Mouse (Mus musculus) thymus, postnatal 14 days (tissue): ENCODE measurements around the gene Fosl1.
"Not testable (repeated sequence)": the region's sequence is repeated elsewhere in the genome, so short reads cannot be mapped to it uniquely, and the experiment has no call there.

Experiments
- DNase-seq: peaks from one replicate; pipeline ENCODE4 v3.0.0; 2021

Fosl1 gene

DNA sequence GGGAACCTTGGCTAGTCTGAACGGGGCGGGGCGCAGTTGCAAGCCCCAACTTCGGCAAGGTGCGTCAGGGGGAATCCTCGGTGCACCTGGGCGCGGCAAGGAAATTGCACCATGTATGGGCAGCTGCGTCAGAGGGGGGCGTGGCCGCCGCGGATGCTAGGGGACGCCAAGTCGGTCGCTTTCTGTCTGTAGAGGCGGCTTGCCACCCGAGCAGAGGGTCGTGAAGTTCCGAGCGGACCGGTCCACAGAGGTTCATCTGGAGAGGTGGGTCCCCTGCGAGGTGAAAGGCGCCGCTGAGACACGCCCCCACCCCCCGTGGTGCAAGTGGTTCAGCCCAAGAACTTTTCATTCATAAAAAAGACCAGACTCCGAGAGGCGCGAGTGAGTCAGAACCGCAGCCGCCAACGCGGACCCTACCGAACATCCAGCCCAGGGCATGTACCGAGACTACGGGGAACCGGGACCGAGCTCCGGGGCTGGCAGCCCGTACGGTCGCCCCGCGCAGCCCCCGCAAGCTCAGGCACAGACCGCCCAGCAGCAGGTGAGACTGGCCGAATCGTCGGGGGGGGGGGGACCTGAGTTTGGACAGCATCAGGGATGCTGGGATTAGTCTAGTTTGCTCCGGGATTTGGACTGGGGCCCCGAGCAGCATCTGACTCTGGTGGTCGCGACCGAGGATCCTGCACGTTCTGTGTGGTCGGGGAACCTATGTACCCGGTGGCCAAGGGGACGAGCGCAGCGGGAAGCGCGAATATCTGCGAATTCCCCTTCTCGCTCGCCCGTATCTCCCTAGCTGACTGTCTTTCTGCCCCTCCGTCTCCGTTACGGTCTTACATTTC lies at the start of gene Fosl1:
Gene Fosl1 (plus strand): TSS at position 33 of the 839 bp plus-strand sequence.
- peak; percentile 90 for DNase-seq

DNA sequence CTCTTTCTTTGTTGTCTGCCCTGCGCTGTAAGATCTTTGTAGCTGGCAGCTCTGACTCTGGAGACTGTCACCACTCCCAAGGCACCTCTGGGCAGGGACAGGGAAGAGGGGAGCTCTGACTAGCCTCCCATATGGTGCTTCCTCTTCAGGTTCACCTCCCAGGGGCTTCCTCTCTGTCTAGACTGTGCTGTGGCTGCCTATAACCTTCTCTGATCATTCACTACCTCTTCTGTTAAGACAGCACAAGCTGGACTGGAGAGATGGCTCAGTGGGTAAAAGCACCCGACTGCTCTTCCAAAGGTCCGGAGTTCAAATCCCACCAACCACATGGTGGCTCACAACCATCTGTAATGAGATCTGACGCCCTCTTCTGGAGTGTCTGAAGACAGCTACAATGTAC lies 46.3 kb upstream of the Fosl1 start:
- not testable (repeated sequence) for DNase-seq

DNA sequence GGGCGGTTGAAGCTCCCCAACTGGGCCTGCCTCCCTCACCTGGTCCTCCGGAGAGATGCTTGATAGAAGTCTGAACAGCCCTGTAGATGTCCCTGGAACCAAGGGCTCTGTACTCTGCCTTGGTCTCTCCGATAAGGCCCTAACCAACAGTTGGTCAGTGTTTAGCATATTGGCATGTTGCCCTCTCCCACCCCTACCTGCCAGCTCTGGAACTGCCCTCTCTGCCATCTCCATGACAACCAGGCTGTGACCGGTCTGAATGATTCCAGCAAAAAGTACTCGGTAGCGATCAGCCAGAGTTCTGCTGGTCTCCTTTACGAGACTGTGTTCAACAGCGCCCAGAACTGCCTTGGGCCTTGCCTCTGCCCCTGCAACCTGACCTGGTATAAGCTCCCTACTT lies 45.1 kb upstream of the Fosl1 start, which contains the start of gene Tsga10ip:
Gene Tsga10ip (minus strand): TSS at position 234 of the 400 bp plus-strand sequence.
- no peak for DNase-seq

DNA sequence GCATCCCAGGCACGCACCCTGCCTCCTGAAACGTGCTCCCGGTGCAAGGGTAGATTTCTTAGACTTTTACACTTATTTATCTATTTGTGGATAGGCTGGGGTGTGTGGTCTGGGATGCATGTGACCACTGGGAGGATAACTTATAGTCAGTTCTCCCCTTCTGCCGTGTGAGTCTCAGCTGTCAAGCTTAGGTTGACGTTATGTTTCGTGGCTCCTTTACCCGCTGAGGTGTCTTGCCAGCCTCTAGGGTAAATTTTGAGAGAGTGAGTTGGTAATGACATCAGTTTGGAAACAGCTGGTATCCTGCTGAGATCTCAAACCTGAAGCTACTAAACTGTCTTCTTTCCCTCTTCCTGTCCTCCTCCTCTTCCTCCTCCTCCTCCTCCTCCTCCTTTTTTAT lies 41.4 kb upstream of the Fosl1 start:
- DNase-seq: peak; percentile 19

DNA sequence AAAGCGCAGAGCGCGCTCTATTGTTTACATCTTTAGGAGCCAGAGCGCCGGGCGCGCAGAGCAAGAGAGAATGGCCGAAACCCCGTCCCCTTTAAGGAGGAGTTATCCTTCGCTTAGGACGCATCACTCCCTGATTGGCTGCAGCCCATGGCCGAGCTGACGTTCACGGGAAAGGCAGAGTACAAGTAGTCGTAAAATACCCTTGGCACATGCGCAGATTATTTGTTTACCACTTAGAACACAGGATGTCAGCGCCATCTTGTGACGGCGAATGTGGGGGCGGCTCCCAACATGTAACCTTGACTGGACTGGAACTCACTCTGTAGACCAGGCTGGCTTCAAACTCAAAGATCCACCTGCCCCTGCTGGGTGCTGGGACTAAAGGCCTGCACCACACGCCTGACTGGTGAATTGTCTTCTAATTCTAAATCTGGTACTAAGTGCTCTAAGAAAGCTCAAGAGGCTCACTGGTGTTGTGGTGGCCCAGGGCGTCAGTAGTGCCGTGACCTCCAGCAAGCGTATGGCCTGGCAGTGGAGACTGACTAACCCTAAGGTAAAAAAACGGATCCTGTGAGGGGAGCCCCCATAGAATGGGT lies 40.7 kb upstream of the Fosl1 start:
- DNase-seq: peak; percentile 56

DNA sequence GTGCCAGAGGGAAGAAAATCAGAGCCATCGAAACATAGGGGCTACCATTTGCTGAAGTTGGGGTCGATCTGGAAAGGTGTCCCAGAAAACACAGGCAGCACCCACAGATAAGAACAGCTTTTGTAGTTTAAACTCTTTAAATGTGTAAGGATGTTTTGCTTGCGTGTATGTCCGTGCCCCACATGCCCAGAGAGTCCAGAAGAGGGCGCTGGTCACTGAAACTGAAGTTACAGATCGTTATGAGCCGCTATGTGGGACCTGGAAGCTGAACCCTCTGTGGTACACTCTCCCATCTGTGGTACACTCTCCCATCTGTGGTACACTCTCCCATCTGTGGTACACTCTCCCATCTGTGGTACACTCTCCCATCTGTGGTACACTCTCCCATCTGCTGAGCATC lies 40.2 kb upstream of the Fosl1 start:
- peak; percentile 79 for DNase-seq

DNA sequence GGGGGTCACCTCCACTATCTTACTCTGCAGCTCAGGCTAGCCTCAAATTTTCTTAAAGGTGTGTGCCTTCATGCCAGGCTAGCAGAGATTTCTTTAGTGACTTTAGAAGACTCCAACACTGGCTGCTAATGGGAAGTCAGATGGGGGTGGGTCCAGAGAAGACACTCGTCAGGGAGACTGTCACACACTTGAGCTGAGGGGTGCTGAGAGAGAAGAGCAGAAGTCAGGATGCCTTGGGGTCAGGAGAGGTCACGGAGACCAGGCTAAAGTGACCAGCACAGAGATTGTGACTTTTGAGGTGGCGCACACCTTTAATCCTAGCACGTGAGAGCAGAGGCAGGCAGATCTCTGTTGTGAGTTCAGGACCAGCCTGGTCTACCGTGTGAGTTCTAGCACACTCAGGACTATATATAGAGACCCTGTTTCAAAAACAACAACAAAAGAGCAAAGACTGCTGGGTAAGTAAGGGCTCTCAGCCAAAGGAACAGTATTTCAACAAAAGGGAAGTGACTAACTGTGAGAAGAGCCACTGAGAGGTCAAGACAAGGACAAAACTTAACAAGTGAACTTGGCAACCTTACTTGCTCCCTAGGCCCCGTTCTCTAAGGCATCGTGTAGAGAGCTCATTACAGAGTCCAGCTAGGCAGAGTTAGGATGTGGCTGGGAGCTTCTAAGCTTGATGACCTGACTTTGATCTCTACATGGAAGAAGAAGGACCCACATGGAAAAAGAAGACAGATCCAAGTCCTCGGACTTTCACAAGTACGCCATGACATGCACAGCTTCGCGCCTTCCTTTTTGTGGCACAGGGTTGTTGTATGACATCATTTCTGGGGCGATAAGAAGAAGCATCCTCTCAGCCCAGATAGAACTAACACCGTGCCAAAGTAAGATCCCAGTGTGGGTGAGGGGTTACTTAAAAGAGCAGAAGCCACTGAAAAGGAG lies 39.0 kb upstream of the Fosl1 start:
- no peak for DNase-seq

DNA sequence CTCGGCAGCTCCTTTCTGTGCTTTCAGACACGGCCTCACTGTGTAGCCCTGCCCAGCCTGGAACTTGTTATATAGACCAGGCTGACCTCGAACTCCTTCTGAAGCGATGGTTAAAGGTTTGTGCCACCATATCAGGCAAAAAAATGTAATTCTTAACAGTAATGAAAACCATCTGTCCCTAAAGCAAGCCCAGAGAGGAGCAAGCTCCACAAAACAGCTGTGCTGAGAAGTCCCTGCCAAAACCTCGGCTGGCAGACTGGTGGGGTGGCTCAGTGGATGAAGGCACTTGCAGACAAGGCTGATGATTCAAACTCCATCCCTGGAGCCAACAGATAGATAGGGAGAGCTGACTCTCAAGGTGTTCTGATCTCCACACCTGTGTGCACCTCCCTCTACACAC lies 38.3 kb upstream of the Fosl1 start:
- DNase-seq: no peak

DNA sequence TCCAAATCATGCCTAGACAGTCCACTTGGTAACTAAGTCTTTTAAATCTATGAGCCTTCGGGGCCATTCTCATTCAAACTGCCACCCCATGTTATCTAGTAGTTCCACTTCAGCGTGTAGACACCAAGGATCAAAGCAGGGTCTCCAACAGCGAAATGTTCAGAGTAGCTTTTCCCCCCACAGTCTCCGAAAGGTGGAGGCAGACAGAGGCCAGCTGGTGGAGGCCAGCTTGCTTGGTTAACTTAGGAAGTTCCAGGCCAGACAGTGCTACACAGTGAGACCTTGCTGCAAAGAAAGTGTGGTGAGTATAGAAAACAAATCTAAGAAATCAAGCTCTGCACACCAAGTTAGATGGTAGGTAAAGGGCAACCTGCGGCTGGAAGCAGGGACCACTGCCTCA lies 36.7 kb upstream of the Fosl1 start:
- no peak for DNase-seq

DNA sequence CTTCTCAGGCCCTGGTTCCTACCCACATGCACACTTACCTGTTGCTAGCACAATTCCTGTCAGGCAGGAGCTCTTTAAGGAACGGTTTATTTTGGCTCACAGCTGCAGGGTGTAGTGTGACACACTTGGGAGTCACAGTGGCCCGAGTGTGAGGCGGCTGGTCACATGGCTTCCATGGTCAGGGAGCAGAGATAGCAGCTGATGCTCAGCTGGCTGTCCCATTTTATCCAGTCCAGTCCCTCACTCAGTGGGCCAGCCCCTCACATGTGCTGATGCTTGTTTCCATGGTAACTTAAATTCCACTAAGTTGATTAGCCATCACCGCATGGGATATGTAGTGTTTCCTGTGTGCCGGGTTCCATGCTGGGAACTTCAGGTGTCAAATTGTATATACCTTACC lies 35.4 kb upstream of the Fosl1 start:
- DNase-seq: no peak

DNA sequence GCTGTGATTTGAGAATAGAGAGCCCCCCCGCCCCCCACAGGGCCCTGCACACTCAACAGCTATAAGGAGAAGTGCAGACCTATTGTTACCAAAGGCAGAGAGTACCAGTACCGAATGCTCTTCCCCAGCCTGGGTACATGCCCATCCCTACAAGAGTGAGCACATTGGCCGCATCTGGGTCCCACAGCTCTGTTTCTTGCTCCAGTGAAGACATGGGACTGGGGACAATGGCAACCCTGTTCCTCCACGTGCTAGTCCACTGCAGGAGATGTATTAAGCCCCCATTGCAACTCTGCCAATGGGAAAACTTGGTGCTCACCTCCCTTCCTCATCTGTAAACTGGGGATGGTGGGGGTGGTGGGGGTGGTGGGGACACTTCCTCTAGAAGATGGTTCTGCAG lies 33.5 kb upstream of the Fosl1 start:
- DNase-seq: no peak

DNA sequence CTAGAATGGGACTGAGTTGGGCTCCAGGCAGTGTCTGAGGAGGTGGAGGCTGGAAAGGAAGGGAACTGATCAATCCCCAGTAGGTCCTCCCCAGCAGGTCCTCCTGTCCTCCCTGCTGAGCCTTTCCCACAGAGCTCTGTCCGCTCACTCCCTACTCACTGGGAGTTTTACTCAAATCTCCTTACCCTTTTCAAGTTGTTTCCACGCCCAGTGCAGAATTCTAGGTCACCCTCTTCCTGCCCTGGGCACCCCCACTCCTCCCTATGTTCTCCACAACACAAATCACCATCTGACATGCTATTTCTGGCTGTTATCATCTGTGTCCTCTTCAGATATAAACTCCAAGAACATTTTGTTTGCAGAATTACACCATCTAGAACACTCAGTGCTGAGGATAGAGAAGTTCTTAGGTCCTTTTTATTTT lies 32.8 kb upstream of the Fosl1 start:
- no peak for DNase-seq

DNA sequence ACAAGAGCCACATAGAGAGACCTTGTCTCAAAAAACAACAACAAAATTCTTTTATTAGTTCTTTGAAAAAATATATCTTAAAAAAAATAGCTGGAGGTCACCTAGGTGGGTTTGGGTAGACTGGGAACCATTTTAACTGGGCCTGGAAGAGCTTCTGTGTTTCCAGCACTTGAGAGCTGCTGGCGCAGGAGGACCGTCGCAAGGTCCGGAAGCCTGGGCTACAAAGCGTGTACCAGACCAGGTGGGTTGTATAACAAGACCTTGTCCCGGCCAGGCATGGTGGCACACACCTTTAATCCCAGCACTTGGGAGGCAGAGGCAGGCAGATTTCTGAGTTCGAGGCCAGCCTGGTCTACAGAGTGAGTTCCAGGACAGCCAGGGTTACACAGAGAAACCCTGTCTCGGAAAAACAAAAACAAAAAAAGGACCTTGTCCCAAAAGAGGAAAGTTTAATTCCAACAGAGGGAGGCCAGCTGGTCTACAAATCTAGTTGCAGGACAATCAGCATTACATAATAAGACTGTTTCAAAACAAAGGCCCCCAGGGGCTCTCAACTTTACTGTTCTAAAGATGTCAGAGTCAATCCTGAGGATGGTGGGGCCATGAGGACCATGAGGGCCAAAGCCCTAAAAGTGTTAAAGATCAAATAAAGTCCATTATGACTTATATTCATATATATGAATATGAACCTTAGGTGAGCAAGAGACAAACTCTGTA lies 28.4 kb upstream of the Fosl1 start:
- no peak for DNase-seq

DNA sequence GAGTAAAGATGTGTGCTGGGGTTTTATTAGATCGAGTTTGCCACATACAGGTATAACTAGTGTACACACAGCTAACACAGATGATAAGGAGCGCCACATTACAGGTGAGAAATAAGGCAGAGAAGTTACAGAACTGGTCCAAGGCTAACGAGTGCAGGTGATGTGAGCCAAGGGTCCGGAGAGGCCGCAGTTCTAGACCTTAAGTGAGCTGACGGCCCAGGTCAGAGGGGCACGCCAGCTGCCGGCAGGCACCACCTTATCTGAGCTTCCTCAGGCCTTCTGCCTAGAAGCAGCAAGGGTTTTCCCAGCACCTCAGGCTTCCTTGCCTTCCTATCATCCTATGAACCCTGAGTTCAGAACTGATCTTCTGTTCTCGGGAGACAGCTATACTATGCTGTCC lies 27.7 kb upstream of the Fosl1 start:
- DNase-seq: no peak

DNA sequence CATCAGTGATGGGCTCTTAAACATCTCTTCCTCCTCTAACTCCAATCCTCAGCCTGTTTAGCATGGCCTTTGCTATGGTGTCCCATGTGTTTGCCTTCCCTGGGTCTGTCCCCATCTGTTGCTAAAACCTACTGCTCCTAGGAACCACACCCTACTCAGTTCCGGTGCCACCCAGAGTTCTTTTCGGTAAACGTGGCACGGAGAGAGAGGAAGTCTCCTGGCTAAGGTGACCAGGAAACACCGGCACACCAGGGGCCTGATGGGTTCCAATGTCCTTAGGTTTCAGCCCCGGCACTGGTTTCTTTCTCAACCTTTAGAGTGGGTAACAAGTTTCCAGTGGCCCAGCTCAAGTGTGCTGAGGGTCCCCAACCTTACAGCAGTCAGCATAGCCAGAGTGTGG lies 26.8 kb upstream of the Fosl1 start:
- no peak for DNase-seq

DNA sequence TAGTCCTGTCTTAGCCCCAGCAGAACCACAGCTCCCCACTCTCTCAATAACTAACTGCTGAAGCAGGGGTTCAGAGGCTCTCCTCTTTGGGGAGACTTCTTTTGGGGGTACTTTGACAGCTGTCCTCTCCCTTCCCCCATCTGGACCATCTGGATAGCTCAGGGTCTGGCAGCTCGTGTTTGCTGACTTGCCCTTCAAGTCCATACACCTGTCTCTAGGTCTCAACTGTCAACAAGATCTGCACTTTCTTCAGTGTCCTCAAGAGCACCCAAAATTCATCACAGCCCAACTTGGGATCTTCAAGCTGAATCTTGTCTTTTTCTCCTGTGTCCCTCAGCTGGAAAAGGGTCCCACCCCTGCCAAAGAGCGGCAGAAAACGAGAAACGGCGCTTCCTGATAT lies 25.6 kb upstream of the Fosl1 start:
- peak; percentile 46 for DNase-seq

DNA sequence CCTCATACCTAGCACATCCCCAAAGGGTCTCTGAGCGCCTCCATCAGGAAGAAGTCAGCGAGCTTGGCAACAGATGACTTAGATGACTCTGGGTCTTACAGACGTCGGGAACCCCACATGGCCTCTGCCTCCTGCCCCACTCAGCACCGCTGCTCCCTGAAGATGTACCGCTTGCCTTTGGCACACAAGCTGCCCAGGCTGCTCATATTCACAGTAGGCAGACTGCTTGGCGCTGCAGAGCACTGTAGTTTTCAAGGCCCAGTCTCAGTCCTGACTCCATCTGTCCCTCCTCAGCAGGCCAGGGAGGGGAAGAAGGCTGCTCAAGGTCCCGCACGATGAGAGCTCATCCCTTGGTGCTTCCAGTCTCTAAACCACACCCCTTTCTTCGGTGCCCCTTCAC lies 25.1 kb upstream of the Fosl1 start:
- DNase-seq: peak; percentile 46

DNA sequence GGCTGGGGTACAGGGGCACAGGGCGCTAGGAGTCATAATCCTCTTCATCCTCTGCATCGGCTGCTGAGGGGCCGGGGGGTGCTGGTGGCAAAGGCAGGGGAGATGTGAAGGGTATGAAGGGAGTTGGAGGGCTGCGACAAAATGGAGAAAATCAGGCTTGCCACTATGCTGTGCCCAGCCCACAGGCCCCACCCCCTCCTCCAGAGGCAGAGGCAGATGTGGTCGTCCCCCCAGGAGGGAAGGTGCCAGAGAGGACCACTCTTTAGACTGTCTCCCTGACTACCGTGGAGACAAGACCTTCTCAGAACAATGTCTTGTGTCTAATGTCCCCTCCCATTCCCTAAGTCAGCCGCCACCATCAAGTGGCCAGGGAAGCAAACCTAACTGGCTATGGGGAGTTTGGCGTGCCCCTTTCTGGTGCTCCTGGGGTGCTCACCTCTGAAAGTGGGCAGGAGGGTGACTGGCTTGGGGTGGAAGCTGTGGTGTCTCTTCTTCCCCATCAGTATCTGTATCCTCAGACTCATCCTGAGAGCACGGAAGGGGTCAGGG lies 24.4 kb upstream of the Fosl1 start:
- peak; percentile 29 for DNase-seq

DNA sequence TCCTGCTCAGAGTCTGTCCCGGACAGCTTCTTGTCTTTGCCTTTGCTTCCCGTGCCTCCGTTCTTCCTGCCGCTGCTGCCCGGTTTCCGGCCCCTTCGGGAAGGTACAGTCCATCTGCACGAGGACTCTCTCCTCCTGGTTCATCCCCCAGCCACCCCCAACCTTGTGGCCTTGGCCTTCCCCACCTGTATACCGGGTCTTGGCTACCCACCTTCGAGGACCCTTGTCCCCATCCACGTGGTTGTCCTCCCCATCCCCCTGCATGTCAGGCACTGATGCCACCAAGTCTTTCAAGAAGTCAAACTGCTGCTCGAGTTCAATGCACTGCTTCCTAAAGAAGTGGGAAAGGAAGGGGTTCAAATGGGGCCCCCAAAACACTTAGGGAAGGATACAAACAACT lies 23.8 kb upstream of the Fosl1 start:
- peak; percentile 32 for DNase-seq

DNA sequence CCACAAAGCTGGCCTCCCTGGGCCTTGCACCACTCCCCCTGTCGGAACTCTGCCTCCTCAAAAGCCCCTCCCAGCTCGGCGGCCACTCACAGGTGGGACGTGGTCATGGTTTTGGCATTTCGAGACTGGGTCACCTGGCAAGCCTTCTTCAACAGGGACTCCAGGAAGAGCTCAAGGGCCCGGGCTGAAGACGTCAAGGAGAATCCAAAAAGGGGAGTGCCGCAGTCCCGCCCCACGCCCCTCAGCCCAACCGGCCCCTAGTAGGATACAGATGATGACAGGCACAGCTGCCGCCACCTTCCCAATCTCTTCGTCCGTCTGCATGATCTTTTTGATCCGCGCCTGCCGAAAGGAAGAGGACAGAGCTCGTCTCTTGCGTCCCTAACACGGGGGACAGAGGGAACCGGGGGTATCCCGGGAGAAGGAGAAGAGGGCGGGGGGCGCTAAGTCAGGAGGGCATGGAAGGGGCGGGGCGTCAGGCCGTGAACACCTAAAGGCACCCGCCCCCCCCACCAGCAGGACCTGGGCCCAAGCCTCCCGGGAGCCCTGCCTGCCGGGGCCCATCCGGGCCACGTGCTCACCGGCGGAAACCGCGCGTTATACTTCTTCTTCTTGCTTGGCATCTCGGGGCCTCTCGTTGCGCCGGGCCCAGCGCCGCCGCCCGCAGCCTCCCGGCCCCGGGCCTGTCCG lies 23.1 kb upstream of the Fosl1 start:
- DNase-seq: peak; percentile 84
